Mouse (Mus musculus) cerebellum, adult 2 months (tissue): ENCODE measurements at regions not wholly inside any gene's neighbourhood (a gene's known extent, or its start where the extent isn't known, plus 50 kb on each side); places are given as distances from the start of the nearest gene placed in this dataset.

ENCODE experiments used
- CTCF ChIP-seq: fragments of 200-500 bp; IDR thresholded peaks from 2 replicates; pipeline ENCODE4 v1.5.1; 2011; ENCODE audit warnings: low read depth, mild to moderate bottlenecking, control low read depth, low read length, moderate library complexity, borderline replicate concordance; ENCODE audit not compliant: insufficient read depth
- POLR2A ChIP-seq: fragments of 200-500 bp; IDR thresholded peaks from 2 replicates; pipeline ENCODE4 v1.6.1; 2011; ENCODE audit warnings: low read length, control low read depth, borderline replicate concordance; ENCODE audit not compliant: insufficient read depth

GRCm38 (mm10) chr10:17200524-17201426 is 522.2 kb upstream of the Cited2 start:
- TF ChIP-seq POLR2A = no peak
- TF ChIP-seq CTCF = no peak
